Mouse (Mus musculus) urinary bladder, postnatal 36 days (tissue): ENCODE data around the gene Cux2.

Source experiments
- DNase-seq, 2 experiments: peaks; one replicate each; pipeline ENCODE4 v3.0.0; 2022; ENCODE audit warnings: low spot score in 2 of 2, mixed read lengths in 1 of 2

Gene Cux2

GRCm38 (mm10) chr5:121818862-121819261, 231.0 kb downstream of the Cux2 start:
- DNase-seq: no peak

GRCm38 (mm10) chr5:121818401-121818800, 231.5 kb downstream of the Cux2 start:
- DNase-seq: no peak

GRCm38 (mm10) chr5:121817551-121817950, 232.4 kb downstream of the Cux2 start:
- DNase-seq: no peak

GRCm38 (mm10) chr5:121816611-121817010, 233.3 kb downstream of the Cux2 start:
- no peak for DNase-seq

GRCm38 (mm10) chr5:121815867-121816380, 234.0 kb downstream of the Cux2 start:
- no peak for DNase-seq

GRCm38 (mm10) chr5:121815067-121815466, 234.8 kb downstream of the Cux2 start:
- peak in 1 of 2 experiments; percentile 63 for DNase-seq

GRCm38 (mm10) chr5:121813744-121814143, 236.2 kb downstream of the Cux2 start:
- DNase-seq: no peak

- DNase-seq: no peak
Observed at GRCm38 (mm10) chr5:121812526-121813243, 237.2 kb downstream of the Cux2 start.

- no peak for DNase-seq
Observed at GRCm38 (mm10) chr5:121811485-121811931, 238.4 kb downstream of the Cux2 start.

- DNase-seq: no peak
Observed at GRCm38 (mm10) chr5:121810331-121811151, 239.4 kb downstream of the Cux2 start.

GRCm38 (mm10) chr5:121809667-121810224, 240.2 kb downstream of the Cux2 start:
- DNase-seq: no peak

- DNase-seq: no peak
Observed at GRCm38 (mm10) chr5:121808202-121808601, 241.7 kb downstream of the Cux2 start.

- no peak for DNase-seq
Observed at GRCm38 (mm10) chr5:121807186-121807585, 242.7 kb downstream of the Cux2 start.
